ENCODE assay signal across 9 mouse cellular contexts in genomic region chr13:95222569-95223426, GRCm38 (mm10). TPM values are rescaled to one million over a fixed set of nuclear protein-coding genes. Genes with fewer than 3 reads are reported as not detected.
DNase-seq lines count a peak whose midpoint lies in the region; ATAC-seq and TF ChIP-seq lines count a peak whose summit lies in the region.
"Had no signal": no experiment of that assay in that cellular context is flagged by ENCODE, and none has a peak within 500 bp of the region (broad histone marks: within the 10 kb centered on the region; RNA-seq: fewer than 3 reads in every experiment).

No protein-coding gene starts in this region.

- H3K27ac ChIP-seq in brown adipose tissue, adult 24 weeks (replicated peaks; ENCODE audit: low read depth, low read length), result no peak overlapping the region
- H3K27ac ChIP-seq in forebrain, embryonic 13.5 days, result no peak overlapping the region
- no peak overlapping the region for H3K27ac ChIP-seq in liver, embryonic 15.5 days (replicated peaks)
- no peak overlapping the region for H3K27ac ChIP-seq in olfactory bulb, adult 2 months (ENCODE audit: insufficient read depth, low read depth, low read length)
- H3K27ac ChIP-seq: macrophage had no signal

- no peak for TF ChIP-seq CTCF in E14TG2a.4 (conservative IDR thresholded peaks at IDR 0.05; ENCODE audit: low read length)
- TF ChIP-seq CTCF in olfactory bulb, adult 2 months (IDR thresholded peaks at IDR 0.05; ENCODE audit: insufficient read depth, low read depth, low read length), result no peak

- H3K36me3 ChIP-seq in E14TG2a.4 (ENCODE audit: insufficient read depth, low read length), result no peaks in the 10 kb centered on the region
- no peaks in the 10 kb centered on the region for H3K36me3 ChIP-seq in forebrain, embryonic 13.5 days (ENCODE audit: poor library complexity, severe bottlenecking)
- H3K36me3 ChIP-seq in liver, embryonic 15.5 days (replicated peaks), result no peaks in the 10 kb centered on the region

- peak overlapping the region; percentile 99 for H3K4me2 ChIP-seq in forebrain, embryonic 13.5 days
- H3K4me2 ChIP-seq in liver, embryonic 15.5 days, result peak overlapping the region; percentile 65

- intact Hi-C loops in heart, postnatal 14 days (cut with DNase I), result loop anchor here (10.0 kb wide), 1 partner anchor 148 kb away; no protein-coding TSS in a partner anchor

- H3K4me1 ChIP-seq in E14TG2a.4 (replicated peaks; ENCODE audit: low read depth, low read length), result peaks cover 7% of the 10 kb centered on the region; the same call in 1 of the 2 replicates
- H3K4me1 ChIP-seq in brown adipose tissue, adult 24 weeks (ENCODE audit: control insufficient read depth, insufficient read depth, insufficient read length, low read length), result no peaks in the 10 kb centered on the region; the same call in 1 of the 2 replicates
- no peaks in the 10 kb centered on the region for H3K4me1 ChIP-seq in forebrain, embryonic 13.5 days
- H3K4me1 ChIP-seq in liver, embryonic 15.5 days (replicated peaks), result 0 out of 2 replicates have a peak, but pooled peaks cover 2% of the 10 kb centered on the region
- peaks cover 6% of the 10 kb centered on the region; the same call in 1 of the 2 replicates for H3K4me1 ChIP-seq in olfactory bulb, adult 2 months (ENCODE audit: control insufficient read depth, insufficient read depth, low read length)

- H3K9me3 ChIP-seq in E14TG2a.4 (ENCODE audit: low read length), result no peaks in the 10 kb centered on the region
- no peaks in the 10 kb centered on the region for H3K9me3 ChIP-seq in forebrain, embryonic 13.5 days (replicated peaks)
- H3K9me3 ChIP-seq in liver, embryonic 15.5 days (replicated peaks), result no peaks in the 10 kb centered on the region

- TF ChIP-seq POLR2A in olfactory bulb, adult 2 months (IDR thresholded peaks at IDR 0.05; ENCODE audit: insufficient read depth, low read depth, low read length), result no peak

- DNase-seq in heart, postnatal 14 days, result peak; percentile 20 to 37
- DNase-seq in layer of hippocampus, adult 18-20 months (ENCODE audit: low spot score in 2 of 2), result peak; percentile 44 to 55

- peaks cover 59% of the 10 kb centered on the region for H3K27me3 ChIP-seq in E14TG2a.4 (ENCODE audit: insufficient read depth, low read length)
- H3K27me3 ChIP-seq in forebrain, embryonic 13.5 days, result peaks cover 30% of the 10 kb centered on the region
- peaks cover 50% of the 10 kb centered on the region for H3K27me3 ChIP-seq in liver, embryonic 15.5 days

- ATAC-seq in forebrain, embryonic 13.5 days, result peak; percentile 85
- no peak for ATAC-seq in liver, embryonic 15.5 days (ENCODE audit: insufficient read depth)
- no peak for ATAC-seq in monocyte, adult 5-6 weeks (replicated peaks; ENCODE audit: insufficient number of reproducible peaks, low FRiP score, low TSS enrichment, poor library complexity, severe bottlenecking)

- H3K4me3 ChIP-seq in E14TG2a.4 (replicated peaks; ENCODE audit: low read length), result peak overlapping the region; percentile 87
- H3K4me3 ChIP-seq in brown adipose tissue, adult 24 weeks (ENCODE audit: insufficient read depth, low read depth, low read length), result peak overlapping the region; percentile 40
- H3K4me3 ChIP-seq in forebrain, embryonic 13.5 days, result peak overlapping the region; percentile 79
- peak overlapping the region; percentile 49 for H3K4me3 ChIP-seq in liver, embryonic 15.5 days (replicated peaks)
- H3K4me3 ChIP-seq in olfactory bulb, adult 2 months (ENCODE audit: insufficient read depth, low read depth, low read length), result peak overlapping the region; percentile 74

- under 1% methylated on average over 80 of the region's 96 CpGs for WGBS in forebrain, embryonic 13.5 days
- 3% methylated on average over 85 of the region's 96 CpGs for WGBS in liver, embryonic 15.5 days (ENCODE audit: insufficient replicate concordance)
- whole genome bisulfite sequencing in olfactory bulb, adult 2 months, result 1% methylated on average over 94 of the region's 96 CpGs

- H3K9ac ChIP-seq in forebrain, embryonic 13.5 days, result peak overlapping the region; percentile 72
- no peak overlapping the region for H3K9ac ChIP-seq in liver, embryonic 15.5 days

RNA-seq across cellular contexts. Expression of gene Pde8b, which starts 27.3 kb away (rescaled TPM):
- polyA plus RNA-seq in brown adipose tissue, adult 24 weeks (2012; ENCODE audit: insufficient read depth, insufficient read length, missing spikeins), result not detected in 2 replicates
- 2.3 and 3.8 TPM in 2 replicates for polyA plus RNA-seq in forebrain, embryonic 13.5 days (2015; fragmentation: Nextera tagmentation; extraction: Ambion mirVana)
- 1 to 10 TPM; 5.2 to 6.1 TPM for total RNA-seq in heart, postnatal 14 days (2021)
- total RNA-seq in layer of hippocampus, adult 18-20 months (2021), result 100 to 1,000 TPM; 105 to 109 TPM
- polyA plus RNA-seq in liver, embryonic 15.5 days (2015; fragmentation: Nextera tagmentation; extraction: Ambion mirVana), result 0.55 and 0.78 TPM in 2 replicates
- not detected in 2 replicates for polyA plus RNA-seq in olfactory bulb, adult 2 months (2012; ENCODE audit: insufficient read depth, insufficient read length, low replicate concordance, missing spikeins)
- 1.4 to 5.0 TPM (median 2.8 TPM) in 3 replicates for total RNA-seq in monocyte, adult 5-6 weeks (2017)
